Mouse (Mus musculus): Measurements from ENCODE around the gene Gabra6. TPM values are rescaled to one million over a fixed set of nuclear protein-coding genes. Genes with fewer than 3 reads are reported as not detected.

Gabra6 gene
- under 1 TPM; 0.25 to 0.54 TPM for total RNA-seq (2021)
- long read RNA-seq = 0 reads

DNA sequence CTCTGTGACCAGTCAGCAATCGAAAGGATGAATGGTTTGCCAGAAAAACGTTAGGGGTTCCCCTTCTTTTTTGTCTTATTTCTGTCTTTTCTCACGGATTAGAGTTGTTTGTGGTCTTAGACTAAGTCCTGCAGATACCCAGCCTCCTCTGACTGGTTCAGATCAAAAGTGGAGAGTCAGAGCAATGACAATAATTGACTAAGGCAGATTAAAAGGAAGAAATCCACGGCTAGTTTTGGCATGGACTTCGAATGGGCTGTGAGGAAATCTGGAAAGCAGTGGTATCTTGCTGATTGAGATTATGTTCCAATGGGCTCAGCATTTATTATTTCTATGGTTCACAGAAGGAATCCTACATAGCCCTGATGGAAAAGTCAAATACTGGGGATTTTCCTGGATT is at the start of gene Gabra6:
Gabra6 (minus strand) TSS at position 191 of the 400 bp plus-strand sequence.
- no peak for DNase-seq (ENCODE audit: low spot score in 2 of 2)

GRCm38 (mm10) chr11:42365544-42365943 is 44.7 kb upstream of the Gabra6 start:
- DNase-seq (ENCODE audit: low spot score in 2 of 2) = no peak

GRCm38 (mm10) chr11:42332121-42332520 is 11.2 kb upstream of the Gabra6 start:
- DNase-seq (ENCODE audit: low spot score in 2 of 2) = no peak

GRCm38 (mm10) chr11:42326262-42326661 is 5.4 kb upstream of the Gabra6 start:
- DNase-seq (ENCODE audit: low spot score in 2 of 2) = no peak

GRCm38 (mm10) chr11:42321560-42321959 is 688 bp upstream of the Gabra6 start:
- no peak for DNase-seq (ENCODE audit: low spot score in 2 of 2)

DNA sequence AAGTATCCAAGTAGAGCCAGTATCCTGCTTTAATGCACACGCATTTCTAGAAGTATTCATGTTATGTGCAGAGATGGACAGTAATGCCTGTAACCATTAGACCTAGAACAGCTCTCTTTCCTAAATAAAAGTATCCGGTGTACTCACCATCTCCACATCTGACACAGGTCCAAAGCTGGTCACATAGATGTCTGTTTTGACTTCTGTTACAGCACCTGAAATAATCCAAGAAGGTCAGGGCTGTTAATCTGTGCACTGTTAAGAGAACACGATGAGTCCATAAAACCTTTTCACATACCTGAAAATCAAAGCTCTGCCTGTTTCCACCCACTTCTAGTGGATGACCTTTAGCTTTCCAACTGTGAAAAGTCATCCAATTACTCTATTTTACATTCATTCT is 1.4 kb downstream of the Gabra6 start:
- DNase-seq (ENCODE audit: low spot score in 2 of 2) = no peak

GRCm38 (mm10) chr11:42319101-42319500 is 1.8 kb downstream of the Gabra6 start:
- DNase-seq (ENCODE audit: low spot score in 2 of 2) = no peak

DNA sequence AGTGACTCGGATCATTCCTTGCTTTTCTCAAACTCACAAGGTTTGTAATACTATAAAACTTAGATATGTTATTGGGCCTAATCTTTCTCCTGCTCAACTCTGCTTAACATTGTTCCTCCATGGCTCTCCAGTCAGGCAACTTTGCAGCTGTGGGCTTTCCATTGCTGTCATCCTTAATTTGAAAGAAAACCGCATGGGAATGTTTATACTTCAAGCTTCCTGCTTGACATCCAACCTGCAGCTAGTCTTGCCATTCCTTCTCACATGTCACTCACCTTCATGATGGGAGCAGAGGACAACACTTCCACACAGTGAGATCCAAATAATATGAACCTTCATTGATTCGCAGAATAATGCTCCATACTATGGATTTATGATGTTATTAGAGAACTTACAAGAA is 2.9 kb downstream of the Gabra6 start:
- no peak for DNase-seq (ENCODE audit: low spot score in 2 of 2)

DNA sequence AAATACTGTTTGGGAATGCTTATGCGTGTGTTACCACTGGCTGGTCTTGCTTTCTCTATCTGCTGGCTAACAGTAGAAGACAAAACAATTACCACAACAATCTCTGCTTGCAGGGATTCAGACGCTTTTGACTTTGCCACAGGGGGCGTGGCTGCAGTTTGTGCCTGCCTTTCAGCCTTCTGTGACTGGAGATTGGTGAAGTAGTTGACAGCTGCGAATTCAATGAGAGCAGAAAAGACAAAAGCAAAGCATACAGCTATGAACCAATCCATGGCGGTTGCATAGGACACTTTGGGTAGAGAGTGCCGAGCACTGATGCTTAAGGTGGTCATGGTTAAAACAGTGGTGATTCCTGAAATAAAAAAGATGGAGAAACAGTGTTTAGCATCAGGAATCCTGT is 6.0 kb downstream of the Gabra6 start:
- peak; percentile 6 to 35 for DNase-seq (ENCODE audit: low spot score in 2 of 2)

GRCm38 (mm10) chr11:42310892-42311291 is 10.0 kb downstream of the Gabra6 start:
- DNase-seq (ENCODE audit: low spot score in 2 of 2) = no peak

- DNase-seq (ENCODE audit: low spot score in 2 of 2) = no peak
Observed at GRCm38 (mm10) chr11:42309086-42309485, 11.8 kb downstream of the Gabra6 start.

DNA sequence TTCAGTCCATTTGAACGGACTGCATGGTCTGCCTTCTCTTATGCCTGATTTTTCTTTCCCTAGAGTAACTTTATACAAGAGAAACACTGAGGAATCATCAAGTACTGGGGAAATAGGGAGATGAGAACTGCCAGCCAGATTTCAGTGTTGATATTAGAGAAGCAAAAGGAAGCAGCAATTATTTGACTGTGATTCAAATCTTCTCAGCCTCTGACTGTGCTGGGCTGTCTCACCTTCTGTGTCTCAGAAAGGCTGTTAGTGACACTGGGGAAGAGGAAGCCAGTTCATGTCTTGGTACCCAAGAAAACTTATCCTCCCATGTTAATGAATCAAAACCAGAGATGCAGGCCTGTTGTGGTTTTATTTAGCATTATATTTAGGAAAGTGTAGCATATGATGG is 14.8 kb downstream of the Gabra6 start:
- DNase-seq (ENCODE audit: low spot score in 2 of 2) = no peak

GRCm38 (mm10) chr11:42258978-42259377 is 61.9 kb downstream of the Gabra6 start:
- DNase-seq (ENCODE audit: low spot score in 2 of 2) = no peak

Other genes starting within 250 kb of the Gabra6 start
- 100 to 1,000 TPM; 443 to 448 TPM for gene Gabra1, start 138.1 kb downstream of the Gabra6 start, total RNA-seq (2021)
- gene Gabrb2, start 98.7 kb upstream of the Gabra6 start, total RNA-seq (2021) = 100 to 1,000 TPM; 139 to 143 TPM

Data from layer of hippocampus, adult 18-20 months (tissue).